Mouse (Mus musculus) erythroblast, adult 5-6 weeks (primary cell): ENCODE results near the gene Ctps2. TPM values are rescaled to one million over a fixed set of nuclear protein-coding genes. Genes with fewer than 3 reads are reported as not detected.
A peak's percentile ranks its signal among the peaks of the same experiment; 100 is the strongest.
"Not testable (repeated sequence)": the region's sequence is repeated elsewhere in the genome, so short reads cannot be mapped to it uniquely, and the experiment has no call there.

Experiments
- ATAC-seq: replicated peaks from 2 replicates; pipeline ENCODE4 v1.8.0; 2016; ENCODE audit warnings: moderate number of reproducible peaks, mild to moderate bottlenecking, moderate TSS enrichment, inconsistent platforms; ENCODE audit not compliant: poor library complexity, low FRiP score, severe bottlenecking
- total RNA-seq, 2 experiments: library from RNA; stranded (forward) in 1 of 2; stranded (reverse) in 1 of 2; fragments of 150-400 nt in 1 of 2; fragments of 200-764, 138-1000 nt in 1 of 2; gene quantifications; 2 replicates each; pipeline versions ENCODE4 v1.2.3 to v1.2.4; 2015 to 2017; ENCODE audit warnings: low replicate concordance in 2 of 2

Gene Ctps2
- total RNA-seq (2015; ENCODE audit: low replicate concordance), result 11.7 and 27.4 TPM in 2 replicates
- total RNA-seq (2017; ENCODE audit: low replicate concordance), result 12.4 and 12.7 TPM in 2 replicates

DNA sequence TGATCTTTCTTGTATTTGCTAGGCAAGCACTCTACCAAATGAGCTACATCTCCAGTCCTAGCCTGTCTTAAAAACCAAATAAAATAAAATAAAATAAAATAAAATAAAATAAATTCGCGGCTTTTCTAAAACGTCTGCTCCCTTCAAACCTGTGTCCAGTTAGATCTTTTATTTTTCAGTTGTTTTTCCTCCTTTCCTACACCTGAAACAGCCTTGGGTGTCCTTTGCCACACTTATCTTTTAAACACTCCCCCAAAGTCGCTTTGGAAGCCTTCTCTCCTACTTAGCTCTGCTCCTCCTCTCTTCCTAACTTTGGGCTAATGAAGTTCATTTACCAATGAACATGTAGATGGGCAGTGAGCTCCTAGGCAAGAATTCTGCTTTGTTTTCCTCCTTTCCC, at the start of gene Ctps2:
TSS of gene Ctps2 (plus strand) at position 301 of the 400 bp plus-strand sequence.
- no peak for ATAC-seq

- ATAC-seq, result no peak
Measured at GRCm38 (mm10) chrX:162868294-162868965, 32.6 kb upstream of the Ctps2 start.

DNA sequence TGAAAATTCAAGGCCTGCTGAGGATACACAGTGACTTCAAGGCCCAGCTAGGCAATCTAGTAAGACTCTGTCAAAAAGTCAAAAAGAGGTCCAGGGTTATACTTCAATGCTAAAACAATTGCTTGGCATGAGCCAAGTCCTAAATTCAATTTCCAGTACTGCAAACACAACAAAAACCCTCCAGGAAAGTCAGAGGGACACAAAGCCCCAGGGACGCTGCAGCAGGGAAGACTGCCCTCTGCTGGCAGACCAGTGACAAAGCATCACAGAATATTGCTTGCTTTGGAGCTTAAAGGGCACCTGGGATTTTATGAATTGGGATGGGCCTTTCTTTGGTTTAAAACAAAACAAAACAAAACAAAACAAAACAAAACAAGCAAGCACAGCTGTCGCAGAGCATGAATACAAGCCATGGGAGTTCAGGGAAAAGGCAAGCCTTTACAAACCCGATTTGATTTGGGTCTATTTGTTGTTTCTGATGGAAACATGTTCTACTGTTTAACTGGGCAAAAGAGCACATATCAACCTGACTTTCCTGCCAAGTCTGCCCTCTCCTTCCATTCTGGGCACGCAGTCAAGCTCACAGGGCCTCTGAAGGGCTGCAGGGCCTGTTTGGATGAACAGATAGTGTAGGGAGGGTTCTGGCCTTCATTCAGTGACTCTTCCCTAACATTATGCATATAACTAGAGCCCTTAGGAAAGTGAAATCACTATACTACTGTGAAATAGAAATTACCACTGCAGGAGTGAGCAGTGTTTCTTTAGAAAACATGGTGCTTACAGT, 29.1 kb upstream of the Ctps2 start:
- peak; percentile 83 for ATAC-seq

DNA sequence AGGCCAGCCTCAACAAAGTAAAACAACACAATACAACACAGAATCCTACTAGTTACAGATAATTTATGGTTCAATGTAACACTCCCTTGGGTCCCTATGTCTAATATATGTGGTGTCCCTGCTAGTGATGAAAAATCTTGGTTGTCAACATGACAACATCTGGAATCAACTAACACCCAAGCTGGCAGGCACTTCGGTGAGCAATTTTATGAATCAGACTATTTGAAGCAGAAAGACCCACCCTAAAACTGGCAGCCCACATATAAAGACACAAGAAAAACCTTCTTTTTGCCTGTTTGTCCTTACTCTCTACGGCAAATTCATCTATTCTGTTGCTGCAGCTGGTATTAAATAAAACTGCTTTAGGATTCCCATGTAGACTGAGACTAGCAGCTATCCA, 27.3 kb upstream of the Ctps2 start:
- ATAC-seq, result no peak

DNA sequence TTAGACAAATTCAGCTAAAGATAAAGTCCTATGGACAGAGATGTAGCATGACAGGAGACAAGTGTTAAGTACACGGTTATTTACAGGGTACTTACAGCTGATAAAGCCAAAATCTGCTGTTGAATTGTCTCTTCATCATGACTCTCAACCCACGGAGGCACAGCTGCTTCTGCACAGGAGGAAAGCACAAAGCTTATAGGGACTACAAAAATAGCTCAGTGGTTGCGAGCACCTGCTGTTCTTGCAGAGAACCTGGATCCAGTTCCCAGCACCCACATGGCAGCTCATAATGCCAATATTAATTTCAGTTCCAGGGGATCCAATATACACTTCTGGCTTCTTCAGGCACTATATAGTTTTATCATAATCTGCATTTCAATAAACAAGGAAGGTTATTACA, 22.8 kb upstream of the Ctps2 start:
- ATAC-seq, result no peak

DNA sequence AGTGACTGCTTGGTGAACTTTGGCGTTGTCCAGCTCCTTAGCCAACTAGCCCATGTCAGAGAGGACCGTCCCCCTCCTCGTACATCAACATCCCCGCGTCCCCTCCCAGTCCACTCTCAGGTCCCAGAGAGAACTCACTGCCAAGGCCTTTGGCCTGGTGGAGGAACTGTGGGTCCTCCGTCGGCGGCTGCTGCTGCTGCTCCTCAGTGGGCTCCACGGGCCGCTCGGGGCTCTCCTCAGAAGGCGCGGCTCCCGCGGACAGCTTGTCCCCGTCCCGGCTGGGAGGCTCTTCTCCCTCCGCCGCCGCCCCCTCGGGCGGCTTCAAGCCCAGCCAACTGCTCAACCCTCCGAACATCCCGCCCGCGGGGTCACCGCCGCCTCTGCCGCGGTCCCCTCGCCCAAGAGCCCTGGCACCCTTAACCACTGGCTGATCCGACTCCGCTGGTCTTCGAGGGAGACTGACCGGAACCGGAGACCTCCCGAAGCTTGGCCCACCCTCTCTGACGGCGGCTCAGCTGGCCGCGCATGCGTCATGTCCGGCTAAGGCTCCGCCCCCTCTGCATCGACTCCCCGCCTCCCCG, 13.0 kb upstream of the Ctps2 start, which contains the start of gene Syap1:
TSS of gene Syap1 (minus strand) at position 517 of the 581 bp plus-strand sequence.
- ATAC-seq, result peak; percentile 99

- not testable (repeated sequence) for ATAC-seq
Measured at GRCm38 (mm10) chrX:162888575-162889223, 12.3 kb upstream of the Ctps2 start.

GRCm38 (mm10) chrX:162901371-162902039, 467 bp downstream of the Ctps2 start:
- peak; percentile 81 for ATAC-seq

DNA sequence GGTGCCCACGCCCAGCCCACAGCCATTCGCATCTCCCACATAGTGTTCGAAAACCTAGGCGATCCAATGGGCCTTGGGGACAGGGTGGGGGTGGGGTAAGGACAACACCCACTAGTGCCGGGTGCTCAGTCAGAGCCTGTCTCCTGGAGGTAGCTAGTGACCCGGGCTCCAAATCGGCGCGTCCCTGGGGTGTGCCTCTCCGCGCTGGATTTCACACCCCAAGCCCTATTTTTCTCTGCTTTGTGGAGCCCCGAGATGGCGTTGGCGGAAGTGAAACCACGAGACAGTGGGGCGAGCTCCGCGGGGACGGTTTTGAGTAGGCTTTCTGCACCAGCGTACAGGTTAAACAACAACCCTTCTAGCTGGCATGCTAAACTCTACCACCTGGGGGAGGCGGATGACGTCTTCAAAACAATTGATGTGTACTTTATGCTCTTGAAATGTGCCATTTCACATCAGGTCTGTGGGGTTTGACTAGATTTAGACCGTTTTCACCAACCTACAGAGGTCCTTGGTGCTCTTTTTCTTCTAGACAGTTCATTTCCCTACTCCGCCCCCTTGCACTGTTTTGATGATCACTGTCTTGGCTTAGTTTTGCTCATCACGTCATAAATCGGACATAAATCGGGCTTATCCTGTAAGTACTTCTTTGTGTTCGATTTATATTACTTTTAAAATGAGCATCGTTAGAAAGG, 1.1 kb downstream of the Ctps2 start:
- peak; percentile 80 for ATAC-seq

DNA sequence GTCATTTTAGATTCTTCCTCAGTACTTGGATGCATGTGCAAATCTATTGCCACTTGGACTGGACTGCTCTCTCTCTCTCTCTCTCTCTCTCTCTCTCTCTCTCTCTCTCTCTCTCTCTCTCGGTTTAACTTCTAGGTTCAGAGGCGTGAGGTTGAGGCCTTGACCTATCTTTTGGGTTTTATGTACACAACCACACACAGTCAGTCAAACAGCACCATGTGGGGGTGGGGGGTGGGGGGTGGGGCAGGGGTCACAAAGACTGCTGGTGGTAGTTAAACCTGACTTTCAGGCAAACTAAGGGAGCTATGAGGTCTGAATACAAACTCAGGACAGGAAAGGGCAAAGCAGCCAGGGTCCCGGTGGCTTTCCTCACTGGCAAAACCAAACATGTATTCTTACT, 6.5 kb downstream of the Ctps2 start:
- ATAC-seq, result no peak

- ATAC-seq, result no peak
Measured at GRCm38 (mm10) chrX:162913651-162914050, 12.6 kb downstream of the Ctps2 start.

DNA sequence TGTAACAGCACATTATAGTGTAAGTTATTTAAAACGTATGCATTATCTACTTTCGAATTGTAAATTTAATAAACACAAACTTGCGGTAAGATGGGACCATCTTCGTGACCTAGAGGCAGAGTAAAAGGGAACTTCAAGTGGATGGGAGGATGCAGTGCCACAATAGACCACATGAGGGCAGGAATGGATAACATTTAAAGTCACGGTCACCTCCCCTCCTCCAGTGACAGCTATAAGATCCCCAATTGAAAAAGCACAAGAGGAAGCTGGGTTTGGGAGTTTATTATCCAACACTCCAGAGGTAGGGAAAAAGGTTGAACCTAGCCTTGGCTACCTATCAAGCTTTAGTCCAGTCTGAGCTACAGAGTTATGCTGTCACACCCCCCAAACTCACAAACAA, 14.7 kb downstream of the Ctps2 start:
- ATAC-seq, result no peak

- ATAC-seq, result no peak
Measured at GRCm38 (mm10) chrX:162921487-162922125, 20.6 kb downstream of the Ctps2 start.

DNA sequence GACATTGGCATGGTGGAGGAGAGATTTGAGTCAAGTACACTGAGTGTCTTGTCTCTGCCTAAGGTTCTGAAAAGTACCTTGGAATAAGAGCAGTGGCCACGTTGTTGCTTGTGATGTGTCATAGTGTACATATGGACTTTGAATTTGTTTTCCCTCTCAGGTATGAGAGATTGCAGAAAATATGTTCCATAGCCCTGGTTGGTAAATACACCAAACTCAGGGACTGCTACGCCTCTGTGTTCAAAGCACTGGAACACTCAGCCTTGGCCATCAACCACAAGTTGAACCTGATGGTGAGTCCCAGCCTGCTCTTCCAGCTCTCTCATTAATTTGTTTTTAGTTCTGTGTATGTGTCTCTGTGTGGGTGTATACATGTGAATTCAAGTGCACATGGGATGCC, 30.4 kb downstream of the Ctps2 start:
- no peak for ATAC-seq

DNA sequence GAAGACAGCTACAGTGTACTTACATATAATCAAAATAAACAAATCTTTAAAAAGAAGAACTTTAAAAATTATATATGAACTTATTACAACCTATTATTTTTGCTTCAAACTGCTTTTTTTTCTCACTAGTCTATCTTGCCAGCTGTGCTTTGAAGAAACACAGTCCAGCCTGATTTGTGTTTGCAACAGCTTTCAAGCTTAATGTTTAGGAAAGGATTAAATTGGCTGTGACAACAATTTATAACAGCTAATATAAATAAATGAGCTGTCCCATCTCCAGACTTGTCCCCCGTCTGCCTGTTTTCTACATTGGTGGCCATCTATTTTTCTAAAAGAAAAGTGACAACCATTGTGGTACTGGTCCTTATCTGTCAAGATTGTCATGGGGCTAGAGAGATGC, 41.0 kb downstream of the Ctps2 start:
- ATAC-seq, result no peak

DNA sequence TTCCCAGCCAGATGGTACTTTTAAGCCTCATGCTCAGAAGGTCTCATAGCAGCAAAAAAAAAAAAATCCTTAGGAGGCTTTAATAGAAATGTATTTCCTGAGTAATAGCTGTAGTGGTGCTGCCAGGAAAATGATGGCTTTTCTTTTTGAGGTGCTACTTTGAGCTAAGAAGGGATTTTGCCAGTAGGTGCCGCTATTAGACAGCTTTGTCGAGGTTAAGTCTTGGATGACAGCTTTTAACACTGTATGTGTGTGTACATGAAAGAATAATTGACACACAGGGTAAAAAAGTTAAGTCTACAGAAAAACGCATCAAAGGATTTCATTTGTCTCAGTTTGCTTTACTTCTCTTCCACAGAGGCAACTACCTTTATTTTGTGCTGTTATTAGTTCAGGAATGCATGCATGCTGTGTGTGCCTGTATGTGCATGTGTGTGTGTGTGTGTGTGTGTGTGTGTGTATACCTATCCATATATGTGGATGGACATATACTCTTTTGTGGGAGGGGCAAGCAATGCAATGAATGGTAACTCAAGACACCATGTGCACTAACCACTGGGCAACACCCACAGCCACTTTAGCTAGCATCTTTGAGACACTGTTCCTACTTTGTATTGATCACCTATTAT, 48.9 kb downstream of the Ctps2 start:
- ATAC-seq, result no peak

DNA sequence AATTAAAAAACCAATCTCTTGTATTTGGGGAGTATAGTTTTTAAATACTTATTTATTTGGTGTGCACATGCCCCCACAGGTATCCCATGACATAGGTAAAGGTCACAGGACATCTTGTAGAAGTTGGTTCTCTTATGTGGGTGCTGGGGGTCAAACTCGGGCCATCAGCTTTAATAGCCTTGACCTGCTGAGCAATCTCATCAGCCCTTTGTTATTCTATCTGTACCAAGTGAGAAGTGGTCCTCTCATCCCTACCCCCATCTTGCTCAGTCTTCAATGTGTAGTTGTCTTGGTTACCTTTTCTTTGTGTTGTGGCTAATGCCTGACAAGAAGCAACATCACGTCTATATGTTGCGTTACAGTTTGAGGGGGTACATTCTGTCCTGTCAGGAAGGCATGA, 56.9 kb downstream of the Ctps2 start:
- ATAC-seq, result no peak

DNA sequence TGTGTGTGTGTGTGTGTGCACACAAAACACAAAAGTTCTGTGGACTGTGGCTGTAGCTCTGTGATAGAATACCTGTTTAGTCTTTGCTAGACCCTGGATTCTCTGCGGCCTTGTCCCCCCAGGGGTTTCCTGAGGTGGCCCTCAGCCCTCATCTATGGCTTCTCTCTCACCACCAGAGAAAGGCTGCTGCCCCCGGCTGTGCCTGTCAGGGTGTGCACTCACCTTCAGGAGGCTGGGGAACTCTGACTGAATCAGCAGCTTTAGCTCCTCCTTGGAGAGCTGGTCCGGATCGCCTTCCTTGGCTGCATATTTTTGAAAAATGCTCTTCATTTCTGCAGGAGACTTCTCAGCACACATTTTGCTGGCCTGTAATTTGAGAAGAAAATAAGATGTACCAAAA, 62.8 kb downstream of the Ctps2 start:
- ATAC-seq, result no peak
